Mouse (Mus musculus): ENCODE data around the gene Orai3.

- TF ChIP-seq POLR2A (IDR thresholded peaks at IDR 0.05; ENCODE audit: extremely low read depth, insufficient read depth, low read length) = no peak
- no peak for TF ChIP-seq CTCF (IDR thresholded peaks at IDR 0.05; ENCODE audit: low read depth, low read length)
Observed at GRCm38 (mm10) chr7:127772080-127772479, 2.5 kb downstream of the Orai3 start.
